Mouse (Mus musculus): Measurements from ENCODE around the gene Tjp1. TPM values are rescaled to one million over a fixed set of nuclear protein-coding genes. Genes with fewer than 3 reads are reported as not detected.

Tjp1 gene
- polyA plus RNA-seq, 1 experiment from 2014 or later: 42.0 TPM

DNA sequence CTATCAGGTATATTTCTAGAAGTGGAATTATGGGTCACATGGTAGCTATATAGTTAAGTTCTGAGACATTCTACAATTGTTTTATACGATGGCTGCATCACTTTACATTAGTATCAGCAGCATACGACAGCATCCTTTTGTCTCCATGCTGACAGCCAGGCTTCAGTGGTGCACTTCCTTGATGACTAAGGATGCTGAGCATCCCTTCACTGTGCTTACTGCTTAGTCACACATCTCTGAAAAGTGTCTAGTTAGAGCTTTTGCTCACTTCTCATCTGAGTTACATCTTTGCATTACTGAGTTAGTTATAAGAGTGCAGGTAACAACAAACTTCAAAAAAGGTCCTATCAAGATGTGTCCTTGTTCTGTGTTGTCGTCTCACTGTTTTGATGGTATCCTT lies 182.3 kb downstream of the Tjp1 start:
- TF ChIP-seq EP300 (IDR thresholded peaks at IDR 0.05): no peak
- no peak for TF ChIP-seq CTCF (IDR thresholded peaks at IDR 0.05)
- Histone ChIP-seq H3K4me3 (ENCODE audit: low read depth, low read length) (no peak overlapping the region), H3K4me1 (ENCODE audit: insufficient read depth, low read depth, low read length) (no peaks in the 10 kb centered on the region), H3K9ac (replicated peaks; ENCODE audit: low read depth) (no peak overlapping the region), H3K27me3 (replicated peaks; ENCODE audit: insufficient read depth, low read length) (no peaks in the 10 kb centered on the region), H3K9me3 (ENCODE audit: low read length) (no peaks in the 10 kb centered on the region), H3K4me2 (replicated peaks; ENCODE audit: low read depth, low read length) (no peak overlapping the region), H3K36me3 (ENCODE audit: insufficient read depth, low read length) (no peaks in the 10 kb centered on the region), H3K27ac (ENCODE audit: low read length) (no peak overlapping the region)
- ATAC-seq: no peak
- WGBS: 71% methylated on average over 3 of the region's 3 CpGs
- DNase-seq (ENCODE audit: low spot score): no peak

DNA sequence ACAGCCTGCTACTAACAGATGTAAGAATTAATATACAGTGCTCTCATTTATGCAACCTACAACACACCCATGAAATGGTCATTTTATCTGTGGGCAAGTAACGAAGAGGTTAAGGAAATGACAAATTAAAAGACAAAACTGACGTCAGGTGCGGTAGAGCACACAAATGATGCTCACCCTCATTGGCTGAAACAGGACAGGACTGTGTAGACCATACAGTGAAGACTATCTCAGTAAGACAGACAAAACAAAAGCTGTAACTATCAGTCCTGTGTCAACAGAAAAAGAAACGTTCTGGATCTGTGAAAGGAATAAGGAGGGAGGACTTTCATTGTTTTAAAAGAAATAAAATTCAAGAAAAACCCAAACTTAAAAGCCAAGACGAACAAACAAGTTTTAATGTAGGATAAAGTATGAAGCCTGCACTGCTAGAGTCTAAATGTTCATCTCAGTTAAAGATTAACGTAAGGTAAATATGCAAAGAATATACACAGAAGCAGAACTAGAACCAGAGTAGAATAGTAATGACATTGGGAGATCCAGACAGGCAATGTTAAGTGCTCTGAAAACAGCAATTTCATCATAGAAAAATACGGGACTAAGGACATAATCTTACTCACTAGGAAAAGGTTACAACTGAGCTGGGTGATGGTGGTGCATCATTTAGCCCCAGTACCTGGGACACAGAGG lies 189.9 kb downstream of the Tjp1 start:
- no peak for ATAC-seq
- H3K36me3 ChIP-seq (ENCODE audit: insufficient read depth, low read length): peaks cover 26% of the 10 kb centered on the region; the same call in 1 of the 2 replicates

DNA sequence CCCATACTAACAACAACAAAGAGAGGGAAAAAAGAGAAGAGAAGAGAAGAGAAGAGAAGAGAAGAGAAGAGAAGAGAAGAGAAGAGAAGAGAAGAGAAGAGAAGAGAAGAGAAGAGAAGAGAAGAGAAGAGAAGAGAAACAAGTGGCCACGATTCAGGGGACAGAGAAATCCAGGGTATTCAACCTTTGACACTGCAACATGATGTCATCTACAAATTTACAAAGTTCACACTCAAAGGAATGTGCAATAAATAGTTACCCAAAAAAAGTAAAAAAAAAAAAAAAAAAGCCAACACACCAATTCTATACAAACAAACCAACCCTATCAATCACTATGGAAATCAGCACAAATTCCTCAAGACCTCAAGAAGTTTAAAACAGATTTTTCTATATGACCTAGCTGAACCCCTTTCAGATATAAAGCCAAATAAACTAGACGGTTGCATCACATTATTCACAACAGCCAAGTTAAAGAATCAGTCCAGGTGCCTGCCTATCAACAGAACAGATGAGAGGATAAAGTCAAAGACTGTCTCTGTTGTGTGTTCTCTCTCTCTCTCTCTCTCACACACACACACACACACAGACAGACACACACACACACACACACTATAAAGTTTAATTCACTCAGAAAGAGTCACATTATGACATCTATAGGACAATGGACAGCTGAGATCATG lies 194.4 kb downstream of the Tjp1 start:
- DNase-seq (ENCODE audit: low spot score) (no peak), ATAC-seq (no peak)
- no peaks in the 10 kb centered on the region for H3K9me3 ChIP-seq (ENCODE audit: low read length)
- H3K27ac ChIP-seq (ENCODE audit: low read length): no peak overlapping the region
- no peaks in the 10 kb centered on the region for H3K4me1 ChIP-seq (ENCODE audit: insufficient read depth, low read depth, low read length)
- TF ChIP-seq EP300 (IDR thresholded peaks at IDR 0.05) (no peak), CTCF (IDR thresholded peaks at IDR 0.05) (no peak)
- H3K27me3 ChIP-seq (replicated peaks; ENCODE audit: insufficient read depth, low read length): no peaks in the 10 kb centered on the region
- no peak overlapping the region for H3K4me2 ChIP-seq (replicated peaks; ENCODE audit: low read depth, low read length)
- WGBS: 60% methylated on average over 2 of the region's 2 CpGs
- H3K36me3 ChIP-seq (ENCODE audit: insufficient read depth, low read length): peaks cover 45% of the 10 kb centered on the region
- no peak overlapping the region for H3K4me3 ChIP-seq (ENCODE audit: low read depth, low read length)
- H3K9ac ChIP-seq (replicated peaks; ENCODE audit: low read depth): no peak overlapping the region

More for the DNA sequence above, 189.9 kb downstream of the Tjp1 start:
- Histone ChIP-seq H3K4me2 (replicated peaks; ENCODE audit: low read depth, low read length) (no peak overlapping the region), H3K4me1 (ENCODE audit: insufficient read depth, low read depth, low read length) (no peaks in the 10 kb centered on the region), H3K4me3 (ENCODE audit: low read depth, low read length) (no peak overlapping the region), H3K27ac (ENCODE audit: low read length) (no peak overlapping the region), H3K9ac (replicated peaks; ENCODE audit: low read depth) (no peak overlapping the region), H3K9me3 (ENCODE audit: low read length) (no peaks in the 10 kb centered on the region), H3K27me3 (replicated peaks; ENCODE audit: insufficient read depth, low read length) (no peaks in the 10 kb centered on the region)
- peak; percentile 9 for DNase-seq (ENCODE audit: low spot score)
- WGBS: 65% methylated on average over 7 of the region's 7 CpGs
- TF ChIP-seq CTCF (IDR thresholded peaks at IDR 0.05) (no peak), EP300 (IDR thresholded peaks at IDR 0.05) (no peak)

DNA sequence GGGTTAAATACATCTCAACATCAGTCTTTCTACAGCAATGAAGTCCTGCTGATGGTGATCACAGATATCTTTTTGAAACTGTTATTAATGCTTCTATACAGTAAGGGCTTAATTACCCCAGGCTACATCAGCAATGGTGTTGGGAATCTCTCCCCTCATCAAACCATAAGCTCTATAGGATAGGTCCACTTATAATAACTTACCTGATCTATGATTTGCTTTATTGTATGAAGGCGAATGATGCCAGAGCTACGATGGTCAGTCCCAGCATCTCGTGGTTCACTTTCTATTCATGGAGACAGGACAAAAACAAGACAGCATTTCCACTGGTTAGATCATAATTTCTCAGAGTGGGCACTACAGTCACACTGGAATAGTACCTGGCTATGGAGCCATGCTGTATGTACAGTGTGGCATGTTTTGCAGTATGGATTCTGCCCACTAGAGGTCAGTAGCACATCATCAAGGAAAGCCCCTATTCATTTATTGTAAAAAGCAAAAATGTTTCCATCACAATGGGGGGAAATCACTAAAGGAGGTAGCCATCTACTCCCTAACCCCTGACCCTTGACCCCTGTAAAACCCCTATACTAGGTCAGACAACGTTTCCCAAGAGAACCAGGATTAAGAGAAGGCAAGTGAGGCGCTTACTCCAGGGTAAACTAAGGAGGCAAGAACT lies 208.4 kb downstream of the Tjp1 start:
- no peak overlapping the region for H3K4me2 ChIP-seq (replicated peaks; ENCODE audit: low read depth, low read length)
- DNase-seq (ENCODE audit: low spot score): peak; percentile 61
- H3K4me3 ChIP-seq (ENCODE audit: low read depth, low read length): no peak overlapping the region
- peak; percentile 52 for ATAC-seq
- 69% methylated on average over 5 of the region's 5 CpGs for WGBS
- H3K9ac ChIP-seq (replicated peaks; ENCODE audit: low read depth): no peak overlapping the region
- no peak overlapping the region for H3K27ac ChIP-seq (ENCODE audit: low read length)
- no peaks in the 10 kb centered on the region for H3K27me3 ChIP-seq (replicated peaks; ENCODE audit: insufficient read depth, low read length)
- TF ChIP-seq CTCF (IDR thresholded peaks at IDR 0.05) (peak; percentile 94), EP300 (IDR thresholded peaks at IDR 0.05) (no peak)
- H3K36me3 ChIP-seq (ENCODE audit: insufficient read depth, low read length): peaks cover 47% of the 10 kb centered on the region; the same call in 1 of the 2 replicates
- H3K9me3 ChIP-seq (ENCODE audit: low read length): no peaks in the 10 kb centered on the region
- H3K4me1 ChIP-seq (ENCODE audit: insufficient read depth, low read depth, low read length): no peaks in the 10 kb centered on the region

DNA sequence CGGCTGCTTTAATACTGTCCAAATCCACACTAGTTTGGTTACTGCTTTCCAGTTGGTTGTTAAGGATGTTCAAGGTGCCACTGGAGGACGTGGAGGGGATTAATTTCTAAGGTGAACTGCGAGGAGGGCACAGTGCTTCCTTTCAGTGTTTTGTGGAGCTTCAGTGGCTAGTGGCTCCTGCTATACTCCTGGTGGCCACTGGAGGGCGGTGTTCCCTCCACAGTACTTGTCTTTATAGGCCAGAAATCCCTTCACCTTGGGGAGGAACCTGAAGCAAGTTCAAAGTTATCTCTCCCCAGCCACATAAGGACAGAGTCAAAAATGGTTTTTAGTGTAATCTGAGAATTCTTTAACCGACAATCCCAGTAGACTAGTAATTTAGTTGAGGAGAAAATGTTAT lies 210.2 kb downstream of the Tjp1 start:
- Histone ChIP-seq H3K9ac (replicated peaks; ENCODE audit: low read depth) (no peak overlapping the region), H3K27ac (ENCODE audit: low read length) (no peak overlapping the region), H3K27me3 (replicated peaks; ENCODE audit: insufficient read depth, low read length) (no peaks in the 10 kb centered on the region), H3K9me3 (ENCODE audit: low read length) (no peaks in the 10 kb centered on the region), H3K4me3 (ENCODE audit: low read depth, low read length) (no peak overlapping the region), H3K36me3 (ENCODE audit: insufficient read depth, low read length) (peaks cover 56% of the 10 kb centered on the region; the same call in 1 of the 2 replicates), H3K4me1 (ENCODE audit: insufficient read depth, low read depth, low read length) (no peaks in the 10 kb centered on the region), H3K4me2 (replicated peaks; ENCODE audit: low read depth, low read length) (no peak overlapping the region)
- 35% methylated on average over 5 of the region's 5 CpGs for WGBS
- ATAC-seq (no peak), DNase-seq (ENCODE audit: low spot score) (peak; percentile 77)
- TF ChIP-seq EP300 (IDR thresholded peaks at IDR 0.05) (no peak), CTCF (IDR thresholded peaks at IDR 0.05) (peak; percentile 91)

DNA sequence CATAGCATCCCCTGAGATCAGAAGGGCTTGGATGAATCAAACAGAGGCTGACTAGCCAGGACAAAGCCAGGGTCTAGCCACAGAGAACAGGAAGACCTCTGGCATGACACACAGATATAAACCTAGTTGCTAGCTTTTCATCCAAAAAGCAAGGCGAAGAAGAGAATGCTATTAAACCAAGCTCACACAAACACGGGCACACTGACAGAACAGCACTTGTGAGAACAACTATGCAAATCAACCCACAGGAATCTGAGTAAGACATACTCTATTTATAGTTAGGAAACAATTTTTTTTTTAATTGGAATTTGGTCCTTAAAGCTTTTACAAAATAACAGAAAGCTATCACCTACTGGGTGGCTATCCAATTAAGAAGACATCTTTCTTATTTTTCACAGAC lies 212.4 kb downstream of the Tjp1 start:
- Histone ChIP-seq H3K9ac (replicated peaks; ENCODE audit: low read depth) (no peak overlapping the region), H3K36me3 (ENCODE audit: insufficient read depth, low read length) (peaks cover 65% of the 10 kb centered on the region)
- 88% methylated on average over 2 of the region's 2 CpGs for WGBS

More for the DNA sequence above, 212.4 kb downstream of the Tjp1 start:
- DNase-seq (ENCODE audit: low spot score) (no peak), ATAC-seq (no peak)
- H3K27me3 ChIP-seq (replicated peaks; ENCODE audit: insufficient read depth, low read length): no peaks in the 10 kb centered on the region
- no peak overlapping the region for H3K27ac ChIP-seq (ENCODE audit: low read length)
- no peak overlapping the region for H3K4me2 ChIP-seq (replicated peaks; ENCODE audit: low read depth, low read length)
- no peak overlapping the region for H3K4me3 ChIP-seq (ENCODE audit: low read depth, low read length)
- H3K4me1 ChIP-seq (ENCODE audit: insufficient read depth, low read depth, low read length): no peaks in the 10 kb centered on the region
- TF ChIP-seq EP300 (IDR thresholded peaks at IDR 0.05) (no peak), CTCF (IDR thresholded peaks at IDR 0.05) (no peak)
- no peaks in the 10 kb centered on the region for H3K9me3 ChIP-seq (ENCODE audit: low read length)
